Mouse (Mus musculus) embryo, embryonic 9.5 days (tissue): ENCODE results near the gene Cchcr1.

Experiments used
- DNase-seq: peaks from one replicate; pipeline ENCODE4 v3.0.0-alpha.2; 2017; ENCODE audit errors: extremely low spot score

Cchcr1 gene

DNA sequence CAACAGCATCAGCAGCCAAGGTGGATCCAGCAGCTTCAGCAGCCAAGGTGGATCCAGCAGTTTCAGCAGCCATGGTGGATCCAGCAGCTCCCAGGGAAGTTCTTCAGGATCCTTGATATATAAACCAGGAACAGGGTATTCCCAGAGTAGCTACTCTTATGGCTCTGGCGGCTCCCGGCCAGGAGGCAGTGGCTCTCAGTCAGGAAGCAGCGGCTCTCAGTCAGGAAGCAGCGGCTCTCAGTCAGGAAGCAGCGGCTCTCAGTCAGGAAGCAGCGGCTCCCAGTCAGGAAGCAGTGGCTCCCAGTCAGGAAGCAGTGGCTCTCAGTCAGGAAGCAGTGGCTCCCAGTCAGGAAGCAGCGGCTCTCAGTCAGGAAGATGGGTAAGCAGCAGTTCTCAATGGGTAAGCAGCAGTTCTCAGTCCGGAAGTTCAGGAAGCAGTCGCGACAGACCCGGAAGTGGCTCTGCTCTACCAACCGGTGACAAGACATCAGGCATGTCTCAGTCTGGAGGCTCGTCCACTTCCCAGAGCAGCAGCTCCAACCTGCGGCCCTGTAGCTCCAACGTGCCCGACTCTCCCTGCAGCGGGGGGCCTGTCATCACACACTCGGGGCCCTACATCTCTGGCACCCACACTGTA lies 38.0 kb downstream of the Cchcr1 start:
- no peak for DNase-seq

DNA sequence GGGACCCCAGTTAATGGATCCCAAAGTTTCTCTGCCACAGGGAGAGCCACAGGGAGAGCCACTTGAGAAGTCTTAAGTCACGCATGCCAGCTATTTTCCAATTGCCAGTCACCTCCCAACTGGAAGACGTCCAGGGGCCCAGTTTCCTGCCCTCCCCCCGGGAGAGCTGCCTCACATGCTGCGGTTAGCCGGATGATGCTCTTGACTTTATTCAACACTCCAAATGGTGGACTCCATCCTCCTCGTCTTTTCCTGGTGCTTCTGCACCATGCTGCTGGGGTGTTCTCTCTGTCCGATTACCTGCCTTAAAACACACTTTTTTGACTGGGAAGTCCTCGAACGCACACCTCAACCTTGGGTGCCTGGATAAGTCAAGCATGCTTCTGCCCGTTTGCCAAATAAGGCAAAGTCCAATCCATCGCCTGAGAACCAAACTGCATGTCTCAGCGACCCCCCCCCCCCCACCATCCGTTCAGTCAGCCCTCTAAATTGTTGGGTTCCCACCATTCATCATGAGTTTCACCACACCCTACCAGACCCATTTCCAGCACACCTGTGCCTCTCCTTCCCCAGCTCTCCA lies 39.4 kb downstream of the Cchcr1 start:
- DNase-seq: no peak

DNA sequence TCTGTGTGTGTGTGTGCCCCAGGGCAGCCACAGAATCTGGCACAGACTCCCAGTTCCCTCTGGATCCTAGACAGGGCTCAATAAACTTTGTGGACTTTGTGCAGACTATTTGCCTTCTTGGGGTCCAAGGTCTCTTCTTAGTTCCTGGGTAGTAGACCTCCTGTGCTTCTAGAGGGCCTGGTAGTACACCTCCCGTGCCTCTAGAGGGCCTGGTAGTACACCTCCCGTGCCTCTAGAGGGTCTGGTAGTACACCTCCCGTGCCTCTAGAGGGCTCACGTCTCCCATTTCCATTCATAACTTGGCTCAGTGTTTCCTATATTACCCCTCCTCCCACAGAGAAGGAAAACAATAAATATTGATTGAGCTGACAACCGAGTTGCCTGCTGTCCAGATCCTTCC lies 39.9 kb downstream of the Cchcr1 start:
- DNase-seq: no peak

DNA sequence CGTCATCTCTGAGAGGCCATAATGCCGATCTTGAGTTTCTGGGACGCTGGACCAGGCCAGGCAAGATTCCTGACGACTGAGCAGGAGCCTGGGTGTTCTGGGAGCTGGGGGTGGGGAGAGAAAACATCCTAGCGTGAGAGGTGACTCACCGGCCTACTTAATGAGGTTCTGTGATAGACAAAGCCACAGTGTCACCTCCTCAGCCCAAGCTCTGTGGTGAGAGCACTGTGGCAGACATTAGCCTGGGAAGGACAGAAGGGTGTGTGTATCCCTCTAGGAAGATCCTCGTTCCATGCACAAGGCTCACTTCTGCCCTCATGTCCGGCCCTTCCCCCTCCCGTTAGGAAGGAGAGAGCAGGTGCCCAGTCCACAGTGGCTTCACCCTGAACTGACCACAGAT lies 40.5 kb downstream of the Cchcr1 start:
- DNase-seq: no peak

DNA sequence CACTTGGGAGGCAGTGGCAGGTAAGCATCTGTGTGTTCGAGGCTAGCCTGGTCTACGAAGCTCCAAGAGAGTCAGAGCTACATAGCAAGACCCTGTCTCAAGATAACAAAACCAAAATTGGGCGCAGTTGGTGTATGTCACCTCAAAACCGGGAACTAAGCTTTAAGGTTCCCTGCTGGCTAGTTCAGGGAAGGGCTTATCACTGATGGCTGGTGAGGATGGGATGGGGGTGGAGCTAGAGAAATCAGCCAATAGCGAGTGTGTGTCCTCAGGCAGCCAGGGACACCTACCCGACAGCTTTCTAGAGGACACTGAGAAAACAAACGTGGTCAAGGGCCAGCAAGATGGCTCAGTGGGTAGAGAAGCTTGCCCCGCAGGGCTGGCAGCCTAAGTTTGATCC lies 41.3 kb downstream of the Cchcr1 start:
- DNase-seq: no peak

DNA sequence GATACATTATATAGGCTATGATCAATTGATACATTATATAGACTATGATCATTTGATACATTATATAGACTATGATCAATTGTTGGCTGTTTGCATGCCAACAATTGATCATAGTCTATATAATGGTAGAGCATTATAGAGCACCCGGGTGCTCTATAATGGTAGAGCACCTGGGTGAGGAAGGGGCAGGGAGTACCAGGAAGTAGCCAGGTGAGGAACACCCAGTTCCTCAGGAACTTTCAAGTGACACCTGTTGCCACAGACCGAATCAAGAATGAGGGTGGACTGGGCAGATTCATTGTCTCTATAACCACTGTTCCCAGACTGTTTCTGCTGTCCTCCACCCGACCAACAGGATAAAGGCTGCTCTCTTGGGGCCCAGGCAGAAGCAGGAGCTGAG lies 50.2 kb downstream of the Cchcr1 start, which contains the start of gene 2300002M23Rik:
Gene 2300002M23Rik, plus strand, starts transcription at position 301 of the 400 bp plus-strand sequence.
- DNase-seq: no peak

DNA sequence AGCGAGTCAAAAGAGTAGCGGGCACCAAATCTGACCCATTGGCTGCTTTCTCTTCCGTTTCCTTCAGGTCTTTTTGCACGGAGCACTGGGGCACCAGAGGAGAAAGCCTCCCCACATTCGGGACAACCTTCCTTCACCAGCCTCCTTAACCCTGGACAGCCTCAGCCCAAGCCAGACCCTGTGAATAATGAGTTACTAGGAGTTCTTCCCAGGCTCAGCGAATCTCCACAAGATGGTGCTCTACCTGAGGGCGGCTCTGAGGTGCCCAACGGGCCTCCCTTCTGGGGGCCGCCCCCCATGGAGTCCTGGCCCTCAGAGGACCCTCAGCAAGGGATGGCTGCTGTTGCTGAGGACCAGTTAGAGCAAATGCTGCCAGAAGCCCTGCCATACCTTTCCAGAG lies 50.9 kb downstream of the Cchcr1 start:
- DNase-seq: no peak

DNA sequence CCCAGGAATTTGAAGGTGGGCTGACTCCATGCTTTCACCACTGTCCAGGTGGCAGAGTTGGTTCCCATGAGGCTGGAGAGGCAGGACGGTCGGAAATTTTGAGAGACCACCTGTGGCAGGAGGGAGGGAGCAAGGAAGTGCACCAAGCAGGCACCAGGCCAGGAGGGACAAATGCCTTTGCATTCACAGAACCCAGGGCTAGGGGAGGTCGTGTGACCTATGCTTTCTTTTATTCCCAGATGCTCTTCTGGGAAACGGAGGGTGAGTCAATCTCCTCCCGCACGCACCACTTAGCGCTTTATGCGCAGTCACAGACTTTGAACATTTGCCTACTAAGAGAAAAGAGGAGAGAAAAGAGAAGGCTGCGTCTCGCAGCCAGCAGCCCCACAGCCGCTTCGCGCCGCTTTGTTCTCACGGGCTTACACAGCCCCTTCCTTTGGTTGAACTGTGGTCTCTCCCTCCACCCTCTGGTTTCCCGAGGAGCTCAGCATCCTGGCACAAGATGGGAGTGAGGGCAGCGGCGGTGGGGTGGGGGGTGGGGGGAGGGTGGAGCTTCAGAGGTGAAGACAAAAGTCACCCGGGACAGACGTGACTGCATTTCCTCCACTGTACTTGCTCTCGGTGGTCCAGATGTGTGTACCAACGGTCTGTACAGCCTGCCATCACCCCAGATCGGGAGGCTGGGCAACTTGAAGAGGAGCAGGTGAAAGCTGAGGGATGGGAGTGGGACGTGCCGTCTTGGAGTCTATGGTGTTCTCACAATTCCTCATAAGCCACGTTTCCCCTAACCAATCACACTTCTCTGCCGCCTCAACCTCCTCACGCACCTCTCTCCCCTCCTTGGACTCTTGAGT lies 52.4 kb downstream of the Cchcr1 start:
- peak; percentile 39 for DNase-seq

DNA sequence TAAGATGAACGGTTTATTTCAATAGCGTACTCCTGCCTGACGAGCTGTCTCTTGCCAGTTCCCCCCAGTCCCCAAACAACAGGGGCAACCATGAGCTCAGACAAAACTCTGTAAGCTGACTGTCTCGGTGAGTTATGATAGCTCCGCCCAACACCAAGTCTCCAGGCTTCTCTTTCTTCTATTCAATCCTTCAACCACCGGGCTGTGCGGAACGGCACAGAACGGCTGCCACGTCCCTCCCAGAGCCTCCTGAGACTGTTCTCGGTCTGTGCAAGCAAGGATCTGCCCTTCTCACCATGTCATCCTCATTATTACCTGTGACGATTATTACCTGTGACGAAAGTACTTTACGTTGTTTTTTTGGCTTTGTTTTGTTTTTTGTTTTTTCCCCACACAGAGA lies 53.9 kb downstream of the Cchcr1 start:
- DNase-seq: no peak

DNA sequence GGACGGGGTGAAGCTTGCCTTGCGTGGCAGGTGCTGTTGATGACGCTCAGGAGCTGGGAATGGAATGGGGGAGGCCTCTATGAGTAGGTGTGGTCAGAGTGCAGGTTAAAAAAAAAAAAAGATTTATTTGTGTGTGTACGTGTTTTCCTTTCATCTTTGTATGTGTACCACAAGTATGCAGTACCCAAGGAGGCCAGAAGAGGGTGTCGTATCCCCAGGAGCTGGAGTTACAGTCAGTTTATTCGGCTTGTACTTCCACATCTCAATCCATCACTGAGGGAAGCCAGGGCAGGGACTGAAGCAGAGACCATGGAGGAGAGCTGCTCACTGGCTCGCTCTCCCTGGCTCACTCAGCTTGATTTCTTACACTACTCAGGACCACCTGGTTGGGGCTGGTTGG lies 54.6 kb downstream of the Cchcr1 start:
- DNase-seq: no peak

DNA sequence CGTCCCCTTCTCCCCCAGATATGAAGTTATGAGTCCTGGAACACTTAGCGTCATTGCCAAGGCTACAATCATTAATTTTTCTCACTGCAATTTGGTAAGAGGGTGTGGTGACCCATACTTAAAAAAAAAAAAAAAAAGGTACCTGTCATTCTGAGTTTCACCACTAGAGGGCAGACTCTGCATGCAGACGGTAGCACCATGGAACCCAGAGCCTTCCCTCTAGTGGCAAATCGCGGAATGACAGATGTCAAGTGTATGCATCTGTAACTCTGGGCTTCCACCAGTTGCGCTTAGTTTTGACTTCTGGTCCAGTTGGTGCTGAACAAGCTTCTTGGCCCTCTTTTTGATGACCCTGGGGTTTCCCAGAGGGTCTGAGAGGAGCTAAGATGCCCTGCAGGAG lies 61.3 kb downstream of the Cchcr1 start:
- peak; percentile 81 for DNase-seq
